Mouse (Mus musculus) 3T3-L1 (cell line): ENCODE measurements at regions not wholly inside any gene's neighbourhood (a gene's known extent, or its start where the extent isn't known, plus 50 kb on each side); places are given as distances from the start of the nearest gene placed in this dataset.
A peak's percentile ranks its signal among the peaks of the same experiment; 100 is the strongest.

Experiments
- DNase-seq: peaks from one replicate; pipeline ENCODE4 v3.0.0-alpha.2; 2015; ENCODE audit warnings: low read depth, low spot score

DNA sequence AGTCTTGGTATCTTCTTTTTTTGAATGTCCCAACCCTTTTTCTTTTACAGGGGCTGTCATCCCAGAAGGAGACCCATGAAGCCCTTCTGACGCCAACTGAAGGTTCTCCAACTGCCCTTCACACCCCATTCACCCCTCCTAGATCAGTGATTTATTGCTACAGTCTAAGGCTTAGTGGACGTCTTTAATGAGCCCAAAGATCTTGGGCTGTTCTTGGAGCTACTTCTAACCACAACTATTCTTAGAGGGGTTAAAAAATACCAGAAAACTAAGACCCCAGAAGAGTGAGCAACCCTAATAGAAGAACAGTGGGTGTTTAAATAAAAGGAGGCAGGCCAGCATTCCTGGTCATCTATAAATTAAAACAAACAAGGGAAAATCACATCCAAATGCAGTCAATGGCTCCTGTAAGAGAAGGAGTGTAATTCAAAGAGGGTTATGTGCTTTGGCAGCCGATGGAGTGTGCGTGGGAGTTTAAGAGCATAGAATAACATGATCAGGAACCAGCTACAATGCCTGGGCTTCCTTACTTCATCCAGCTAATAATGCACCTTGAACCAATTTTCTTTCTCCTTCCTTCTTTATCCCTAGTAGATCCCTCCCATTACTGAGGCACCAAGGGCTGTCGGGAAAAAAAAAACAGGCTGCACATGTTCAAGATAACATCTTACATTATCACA, 113.3 kb downstream of the Qpct start:
- DNase-seq: no peak

DNA sequence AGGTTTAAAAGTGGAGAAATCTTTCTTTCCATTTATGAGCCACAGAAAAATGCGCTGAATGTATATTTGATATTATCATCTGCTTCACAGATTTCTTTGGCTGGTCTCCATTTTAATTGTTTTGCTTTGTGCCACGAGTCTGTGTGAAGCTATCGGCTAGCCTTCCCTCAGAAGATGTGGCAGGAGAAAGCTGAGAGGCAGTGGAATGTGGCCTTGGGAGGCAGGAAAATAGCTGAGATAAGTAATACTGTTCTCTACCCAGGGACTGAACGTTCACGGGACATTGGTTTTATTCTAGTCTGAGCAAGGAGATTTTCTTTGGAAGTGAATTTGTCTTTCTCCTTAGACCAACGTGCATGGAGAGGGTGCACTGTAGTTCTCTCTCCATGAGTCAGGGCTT, 112.3 kb downstream of the Qpct start:
- peak; percentile 13 for DNase-seq

DNA sequence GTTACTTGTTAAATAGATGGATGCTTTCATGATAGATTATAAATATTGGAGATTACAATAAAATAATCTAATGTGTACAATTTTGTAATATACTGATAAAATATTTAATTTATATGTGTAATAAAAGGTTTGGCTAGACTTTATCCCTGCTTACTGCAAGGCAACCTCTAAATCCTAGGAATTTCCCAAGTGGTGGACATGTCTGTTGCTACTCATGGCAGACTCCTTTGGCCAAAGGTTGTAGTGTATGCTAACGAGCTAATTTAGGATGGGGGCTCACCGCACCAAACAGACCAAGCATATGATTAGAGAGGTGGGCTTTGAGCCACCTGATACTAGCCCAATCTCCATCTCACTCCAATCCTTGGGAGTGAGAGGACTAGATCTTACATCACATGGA, 102.4 kb downstream of the Qpct start:
- DNase-seq: no peak

DNA sequence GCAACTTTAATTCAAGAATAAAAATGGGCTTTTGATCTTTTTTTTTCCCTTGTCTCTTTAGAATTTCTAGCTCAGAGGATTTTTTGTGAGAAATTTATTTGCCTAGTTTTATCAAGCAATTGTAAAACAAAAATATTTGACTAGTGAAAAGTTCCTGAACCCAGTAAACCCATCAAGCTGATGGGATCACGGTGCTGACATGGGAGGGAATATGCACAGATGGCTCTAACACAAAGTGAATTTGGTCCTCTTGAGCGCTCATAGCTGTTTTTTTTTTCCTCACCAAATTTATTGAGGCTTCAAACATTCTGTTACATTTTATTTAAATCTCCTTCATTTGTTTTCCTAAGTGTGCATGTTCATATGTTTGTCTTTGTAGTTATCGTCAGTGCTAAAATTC, 101.1 kb downstream of the Qpct start:
- DNase-seq: no peak

DNA sequence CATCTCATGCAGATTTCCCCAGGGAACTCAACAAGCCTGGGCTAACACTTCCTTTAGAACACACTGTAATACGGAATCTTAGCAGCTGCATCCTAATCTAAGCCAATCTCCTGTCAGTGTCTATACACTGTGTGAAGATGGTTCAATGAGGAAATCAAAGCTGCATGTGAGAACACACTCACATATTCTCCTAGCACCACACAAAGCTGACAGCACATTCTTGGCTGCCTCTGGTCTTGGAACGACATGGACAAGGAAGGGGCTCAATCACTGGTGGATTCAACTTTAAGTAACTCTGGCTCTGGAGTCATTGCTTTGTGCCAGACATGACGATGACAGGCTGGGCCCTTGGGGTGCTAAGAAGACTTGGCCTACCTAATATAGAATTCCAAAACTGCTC, 96.2 kb downstream of the Qpct start:
- no peak for DNase-seq

DNA sequence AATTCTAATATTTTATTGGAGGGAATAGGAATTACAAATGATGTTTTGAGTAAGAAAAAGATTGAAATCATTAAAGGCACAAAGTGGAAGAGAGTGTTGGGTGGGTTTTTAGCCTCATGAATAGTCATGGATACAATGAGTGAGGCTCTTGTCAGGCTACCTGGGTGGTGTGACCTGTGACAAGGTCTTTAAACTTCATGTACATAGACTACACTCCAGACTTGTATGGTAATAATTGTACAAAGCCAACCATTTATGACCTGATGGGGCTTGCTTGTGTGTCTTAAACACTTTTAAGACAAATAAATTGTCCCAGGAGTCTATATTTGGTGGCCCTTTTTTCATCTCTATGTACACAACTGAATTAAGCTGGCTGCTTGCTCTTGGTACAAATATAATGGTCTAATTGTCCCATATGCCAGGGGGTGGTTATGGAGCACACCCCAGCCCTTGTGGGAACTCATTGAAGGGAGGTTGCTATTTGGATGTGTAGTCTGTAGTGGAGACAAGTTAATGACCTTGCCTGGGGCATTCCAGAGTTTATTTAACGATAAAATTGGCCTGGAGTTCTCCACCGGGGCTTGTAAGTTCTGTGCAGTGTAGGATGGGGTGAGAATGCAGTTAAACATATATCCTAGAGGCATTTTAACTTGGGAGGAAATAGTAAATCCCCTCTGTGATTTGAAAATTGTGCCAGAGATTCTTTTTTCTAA, 93.4 kb downstream of the Qpct start:
- DNase-seq: no peak

DNA sequence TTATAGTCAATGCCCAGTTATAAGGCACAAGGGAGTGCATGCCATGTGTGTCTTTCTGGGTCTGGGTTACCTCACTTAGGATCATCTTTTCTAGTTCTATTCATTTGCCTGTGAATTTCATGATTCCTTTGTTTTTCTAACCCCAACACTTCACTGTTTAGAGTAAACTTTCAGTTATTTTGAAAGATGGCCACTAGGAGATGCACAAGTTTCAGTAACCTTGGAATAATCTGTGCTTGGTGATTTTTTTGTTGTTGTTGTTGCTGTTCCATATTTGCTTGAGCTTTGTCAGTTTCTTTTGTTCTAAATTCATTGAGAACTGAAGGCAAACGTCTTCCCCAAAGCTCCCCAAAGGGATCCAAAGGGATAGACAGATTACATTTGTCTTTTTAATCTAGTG, 91.3 kb downstream of the Qpct start:
- peak; percentile 41 for DNase-seq
